Mouse (Mus musculus) liver, embryonic 13.5 days (tissue): Measurements from ENCODE around the gene Nrbp1. TPM values are rescaled to one million over a fixed set of nuclear protein-coding genes. Genes with fewer than 3 reads are reported as not detected.
"Not testable (repeated sequence)": the region's sequence is repeated elsewhere in the genome, so short reads cannot be mapped to it uniquely, and the experiment has no call there.

Experiments
- ATAC-seq: fragments of 200-750 bp; cut with Nextera tagmentation; 2 replicates; pipeline ENCODE4 v1.8.0; 2017; ENCODE audit warnings: low read depth, mild to moderate bottlenecking, moderate number of reproducible peaks, moderate library complexity
- DNase-seq: peaks from one replicate; pipeline ENCODE4 v3.0.0; 2022
- H3K27ac ChIP-seq: fragments of 300-500 bp; sonication (generic); 2 replicates; pipeline ENCODE4 v1.5.1; 2015; ENCODE audit warnings: moderate library complexity, mild to moderate bottlenecking, inconsistent platforms
- H3K27me3 ChIP-seq: fragments of 300-500 bp; sonication (generic); 2 replicates; pipeline ENCODE4 v1.6.1; 2015; ENCODE audit warnings: mild to moderate bottlenecking, inconsistent platforms
- H3K36me3 ChIP-seq: fragments of 300-500 bp; sonication (generic); 2 replicates; pipeline ENCODE4 v1.6.1; 2015; ENCODE audit warnings: mild to moderate bottlenecking, inconsistent platforms
- H3K4me1 ChIP-seq: fragments of 300-500 bp; sonication (generic); replicated peaks from 2 replicates; pipeline ENCODE4 v1.6.1; 2015; ENCODE audit warnings: inconsistent platforms
- H3K4me2 ChIP-seq: fragments of 300-500 bp; sonication (generic); 2 replicates; pipeline ENCODE4 v1.6.1; 2015; ENCODE audit warnings: inconsistent platforms, mild to moderate bottlenecking, moderate library complexity
- H3K4me3 ChIP-seq: fragments of 300-500 bp; sonication (generic); replicated peaks from 2 replicates; pipeline ENCODE4 v1.5.1; 2015; ENCODE audit warnings: mild to moderate bottlenecking, inconsistent platforms
- H3K9ac ChIP-seq: fragments of 300-500 bp; sonication (generic); 2 replicates; pipeline ENCODE4 v1.6.1; 2015; ENCODE audit warnings: mild to moderate bottlenecking, inconsistent platforms
- H3K9me3 ChIP-seq: fragments of 300-500 bp; sonication (generic); replicated peaks from 2 replicates; pipeline ENCODE4 v1.6.1; 2016; ENCODE audit warnings: inconsistent platforms
- WGBS: fragments of 180-500 bp; shearing (Covaris S2); methylation state at CpG from one replicate; pipeline ENCODE4 v1.1.7; 2015; ENCODE audit not compliant: insufficient replicate concordance; 5-methylcytosine and 5-hydroxymethylcytosine counted together
- polyA plus RNA-seq: library from polyadenylated mRNA; unstranded; fragments of >200 nt; fragmentation: Nextera tagmentation; extraction: Ambion mirVana; gene quantifications from 2 replicates; pipeline ENCODE4 v1.2.1, GENCODE M21; 2015

Nrbp1 gene
- polyA plus RNA-seq, 1 experiment from 2014 or later = 47.7 TPM

GRCm38 (mm10) chr5:31198616-31199320 is 41.9 kb upstream of the Nrbp1 start:
- H3K27me3 ChIP-seq = no peaks in the 10 kb centered on the region
- DNase-seq (no peak), ATAC-seq (no peak)
- peaks cover 57% of the 10 kb centered on the region for H3K4me1 ChIP-seq
- no peak overlapping the region for H3K27ac ChIP-seq
- peaks cover 5% of the 10 kb centered on the region for H3K9me3 ChIP-seq
- WGBS = 80% methylated on average over 5 of the region's 5 CpGs
- H3K4me2 ChIP-seq = no peak overlapping the region
- no peak overlapping the region for H3K4me3 ChIP-seq
- H3K36me3 ChIP-seq = peaks cover 80% of the 10 kb centered on the region
- H3K9ac ChIP-seq = no peak overlapping the region

GRCm38 (mm10) chr5:31199321-31199892 is 41.3 kb upstream of the Nrbp1 start:
- no peak overlapping the region for H3K4me3 ChIP-seq

GRCm38 (mm10) chr5:31199893-31200292 is 40.8 kb upstream of the Nrbp1 start:
- Histone ChIP-seq H3K4me2 (no peak overlapping the region), H3K36me3 (peaks cover 85% of the 10 kb centered on the region), H3K27ac (no peak overlapping the region), H3K4me3 (no peak overlapping the region), H3K27me3 (no peaks in the 10 kb centered on the region), H3K4me1 (peaks cover 46% of the 10 kb centered on the region), H3K9ac (no peak overlapping the region), H3K9me3 (peaks cover 5% of the 10 kb centered on the region)
- DNase-seq (no peak), ATAC-seq (no peak)
- 79% methylated on average over 9 of the region's 9 CpGs for WGBS

More at GRCm38 (mm10) chr5:31199321-31199892, 41.3 kb upstream of the Nrbp1 start:
- no peak overlapping the region for H3K4me2 ChIP-seq
- H3K9me3 ChIP-seq = peaks cover 5% of the 10 kb centered on the region
- WGBS = 90% methylated on average over 19 of the region's 19 CpGs
- peaks cover 51% of the 10 kb centered on the region for H3K4me1 ChIP-seq
- DNase-seq (no peak), ATAC-seq (no peak)
- no peak overlapping the region for H3K9ac ChIP-seq
- no peak overlapping the region for H3K27ac ChIP-seq
- peaks cover 85% of the 10 kb centered on the region for H3K36me3 ChIP-seq
- H3K27me3 ChIP-seq = no peaks in the 10 kb centered on the region

- DNase-seq = no peak
- Histone ChIP-seq H3K9me3 (peaks cover 5% of the 10 kb centered on the region), H3K27ac (no peak overlapping the region), H3K4me2 (peak overlapping the region; percentile 18), H3K9ac (peak overlapping the region; percentile 34), H3K4me3 (no peak overlapping the region), H3K36me3 (peaks cover 85% of the 10 kb centered on the region), H3K4me1 (peaks cover 42% of the 10 kb centered on the region), H3K27me3 (no peaks in the 10 kb centered on the region)
- WGBS = 88% methylated on average over 27 of the region's 27 CpGs
- no peak for ATAC-seq
Observed at GRCm38 (mm10) chr5:31200327-31200768, 40.3 kb upstream of the Nrbp1 start.

- peaks cover 38% of the 10 kb centered on the region for H3K4me1 ChIP-seq
- peak overlapping the region; percentile 82 for H3K4me3 ChIP-seq
- peak overlapping the region; percentile 81 for H3K27ac ChIP-seq
- peak overlapping the region; percentile 91 for H3K4me2 ChIP-seq
- ATAC-seq (no peak), DNase-seq (no peak)
- H3K9me3 ChIP-seq = peaks cover 5% of the 10 kb centered on the region
- H3K36me3 ChIP-seq = peaks cover 85% of the 10 kb centered on the region
- 18% methylated on average over 13 of the region's 13 CpGs for WGBS
- peak overlapping the region; percentile 85 for H3K9ac ChIP-seq
- H3K27me3 ChIP-seq = no peaks in the 10 kb centered on the region
Observed at GRCm38 (mm10) chr5:31201042-31201741, 39.5 kb upstream of the Nrbp1 start.

GRCm38 (mm10) chr5:31201742-31202590 is 38.7 kb upstream of the Nrbp1 start, which contains the start of gene Zfp513:
Gene Zfp513, minus strand, starts transcription at chr5:31202303.
- H3K4me3 ChIP-seq = peak within 1 kb of the TSS; percentile 82
- H3K27ac ChIP-seq = peak within 1 kb of the TSS; percentile 82
- peaks cover 38% of the 10 kb centered on the region for H3K4me1 ChIP-seq
- DNase-seq (peak; percentile 95), ATAC-seq (peak; percentile 96)
- WGBS = 2% methylated on average over 53 of the region's 53 CpGs
- H3K36me3 ChIP-seq = peaks cover 85% of the 10 kb centered on the region
- no peaks in the 10 kb centered on the region for H3K27me3 ChIP-seq
- H3K9ac ChIP-seq = peak within 1 kb of the TSS; percentile 85
- peak within 1 kb of the TSS; percentile 91 for H3K4me2 ChIP-seq
- H3K9me3 ChIP-seq = peaks cover 5% of the 10 kb centered on the region

- peak overlapping the region; percentile 79 for H3K4me2 ChIP-seq
- peak overlapping the region; percentile 69 for H3K9ac ChIP-seq
- ATAC-seq (no peak), DNase-seq (no peak)
- peaks cover 34% of the 10 kb centered on the region for H3K4me1 ChIP-seq
- no peaks in the 10 kb centered on the region for H3K27me3 ChIP-seq
- peaks cover 5% of the 10 kb centered on the region for H3K9me3 ChIP-seq
- peaks cover 85% of the 10 kb centered on the region for H3K36me3 ChIP-seq
- H3K4me3 ChIP-seq = peak overlapping the region; percentile 82
- peak overlapping the region; percentile 82 for H3K27ac ChIP-seq
- WGBS = 77% methylated on average over 7 of the region's 7 CpGs
Observed at GRCm38 (mm10) chr5:31202933-31203332, 37.7 kb upstream of the Nrbp1 start.

- 88% methylated on average over 2 of the region's 2 CpGs for WGBS
- Histone ChIP-seq H3K9me3 (peaks cover 5% of the 10 kb centered on the region), H3K4me2 (no peak overlapping the region), H3K4me3 (no peak overlapping the region), H3K27me3 (no peaks in the 10 kb centered on the region), H3K36me3 (peaks cover 85% of the 10 kb centered on the region), H3K9ac (no peak overlapping the region), H3K4me1 (peaks cover 34% of the 10 kb centered on the region), H3K27ac (no peak overlapping the region)
- ATAC-seq = no peak
- no peak for DNase-seq
Observed at GRCm38 (mm10) chr5:31203866-31204265, 36.8 kb upstream of the Nrbp1 start.

GRCm38 (mm10) chr5:31204421-31204820 is 36.2 kb upstream of the Nrbp1 start:
- Histone ChIP-seq H3K4me2 (no peak overlapping the region), H3K4me3 (no peak overlapping the region), H3K27ac (no peak overlapping the region), H3K9me3 (peaks cover 5% of the 10 kb centered on the region), H3K27me3 (no peaks in the 10 kb centered on the region), H3K4me1 (peaks cover 31% of the 10 kb centered on the region), H3K36me3 (peaks cover 80% of the 10 kb centered on the region), H3K9ac (no peak overlapping the region)
- whole genome bisulfite sequencing = 85% methylated on average over 6 of the region's 6 CpGs
- ATAC-seq = no peak
- no peak for DNase-seq

- not testable (repeated sequence) for H3K4me3 ChIP-seq, H3K9ac ChIP-seq, ATAC-seq, H3K27ac ChIP-seq, DNase-seq, H3K9me3 ChIP-seq, H3K27me3 ChIP-seq
- peak overlapping the region; percentile 17; the same call in 1 of the 2 replicates for H3K4me2 ChIP-seq
- peaks cover 17% of the 10 kb centered on the region for H3K36me3 ChIP-seq
- H3K4me1 ChIP-seq = peaks cover 70% of the 10 kb centered on the region
- WGBS = 69% methylated on average over 6 of the region's 6 CpGs
Observed at GRCm38 (mm10) chr5:31216554-31216953, 24.1 kb upstream of the Nrbp1 start.
